In genomic region chr9:96978147-96978782, GRCm38 (mm10) we compare ENCODE assay signal across 13 mouse cellular contexts. TPM values are rescaled to one million over a fixed set of nuclear protein-coding genes. Genes with fewer than 3 reads are reported as not detected.
DNase-seq lines count a peak whose midpoint lies in the region; ATAC-seq and TF ChIP-seq lines count a peak whose summit lies in the region.
"Had no signal": no experiment of that assay in that cellular context is flagged by ENCODE, and none has a peak within 500 bp of the region (broad histone marks: within the 10 kb centered on the region; RNA-seq: fewer than 3 reads in every experiment).

No protein-coding gene starts in this region.

- H3K4me2 ChIP-seq in hindbrain, embryonic 13.5 days = no peak overlapping the region
- H3K4me2 ChIP-seq in midbrain, embryonic 13.5 days (replicated peaks) = no peak overlapping the region

- H3K9me3 ChIP-seq in heart, embryonic 10.5 days = no peaks in the 10 kb centered on the region
- H3K9me3 ChIP-seq in hindbrain, embryonic 13.5 days = no peaks in the 10 kb centered on the region
- H3K9me3 ChIP-seq in midbrain, embryonic 13.5 days = no peaks in the 10 kb centered on the region

- intact Hi-C loops in heart, postnatal 14 days (cut with DNase I) = no loop called here

- peak overlapping the region; percentile 84 for H3K27ac ChIP-seq in heart, embryonic 10.5 days
- peak overlapping the region; percentile 42; the same call in 1 of the 2 replicates for H3K27ac ChIP-seq in hindbrain, embryonic 13.5 days
- peak overlapping the region; percentile 86 for H3K27ac ChIP-seq in midbrain, embryonic 13.5 days
- H3K27ac ChIP-seq: layer of hippocampus, adult 2 months; liver, embryonic 14.5 days had no signal

- no peaks in the 10 kb centered on the region for H3K27me3 ChIP-seq in heart, embryonic 10.5 days (ENCODE audit: insufficient read depth, poor library complexity, severe bottlenecking)
- H3K27me3 ChIP-seq in hindbrain, embryonic 13.5 days = no peaks in the 10 kb centered on the region
- H3K27me3 ChIP-seq in midbrain, embryonic 13.5 days = no peaks in the 10 kb centered on the region

- H3K4me3 ChIP-seq in heart, embryonic 10.5 days = no peak overlapping the region
- no peak overlapping the region for H3K4me3 ChIP-seq in hindbrain, embryonic 13.5 days
- no peak overlapping the region for H3K4me3 ChIP-seq in midbrain, embryonic 13.5 days (replicated peaks)
- H3K4me3 ChIP-seq: layer of hippocampus, adult 2 months had no signal

- peaks cover 66% of the 10 kb centered on the region for H3K4me1 ChIP-seq in heart, embryonic 10.5 days
- H3K4me1 ChIP-seq in hindbrain, embryonic 13.5 days (replicated peaks) = peaks cover 69% of the 10 kb centered on the region
- peaks cover 84% of the 10 kb centered on the region for H3K4me1 ChIP-seq in midbrain, embryonic 13.5 days (replicated peaks)

- 70% methylated on average over 10 of the region's 10 CpGs for WGBS in heart, embryonic 10.5 days
- WGBS in hindbrain, embryonic 13.5 days = 35% methylated on average over 10 of the region's 10 CpGs
- whole genome bisulfite sequencing in midbrain, embryonic 13.5 days = 39% methylated on average over 10 of the region's 10 CpGs

- no peak for TF ChIP-seq CTCF in brain, embryonic 14.5 days (IDR thresholded peaks at IDR 0.05; ENCODE audit: borderline replicate concordance, extremely low read depth, insufficient read depth, insufficient read length)

- no peak for TF ChIP-seq POLR2A in brain, embryonic 14.5 days (IDR thresholded peaks at IDR 0.05; ENCODE audit: borderline replicate concordance, extremely low read depth, insufficient read depth, insufficient read length, poor library complexity, severe bottlenecking)

- ATAC-seq in hindbrain, embryonic 13.5 days (ENCODE audit: low FRiP score) = peak; percentile 49
- ATAC-seq in midbrain, embryonic 13.5 days = peak; percentile 25; the same call in 1 of the 2 replicates

- no peak for DNase-seq in heart, embryonic 10.5 days (ENCODE audit: low spot score)
- DNase-seq in heart, postnatal 14 days = no peak
- peak; percentile 76 for DNase-seq in brain, embryonic 14.5 days (ENCODE audit: low read depth)
- no peak for DNase-seq in cerebellum, adult 11-12 months
- DNase-seq in thymus, postnatal 0 days (ENCODE audit: low spot score) = no peak
- no peak for DNase-seq in adrenal gland, postnatal 4 days (ENCODE audit: low spot score in 2 of 2)
- DNase-seq: cerebellum, adult 2 months; embryo, embryonic 11 days; gastrocnemius, postnatal 14 days had no signal

- peaks cover 1% of the 10 kb centered on the region; the same call in 1 of the 2 replicates for H3K36me3 ChIP-seq in heart, embryonic 10.5 days
- no peaks in the 10 kb centered on the region for H3K36me3 ChIP-seq in hindbrain, embryonic 13.5 days
- no peaks in the 10 kb centered on the region for H3K36me3 ChIP-seq in midbrain, embryonic 13.5 days

- no peak overlapping the region for H3K9ac ChIP-seq in hindbrain, embryonic 13.5 days
- no peak overlapping the region for H3K9ac ChIP-seq in midbrain, embryonic 13.5 days (replicated peaks)
- H3K9ac ChIP-seq: liver, embryonic 14.5 days had no signal

RNA-seq across cellular contexts. Expression of gene Spsb4, which starts 40.4 kb away (rescaled TPM):
- 53.5 and 66.5 TPM in 2 replicates for polyA plus RNA-seq in heart, embryonic 10.5 days (2016; fragmentation: Nextera tagmentation; extraction: Ambion mirVana)
- 1 to 10 TPM; 5.0 to 9.0 TPM for total RNA-seq in heart, postnatal 14 days (2021)
- polyA plus RNA-seq in brain, embryonic 14.5 days (2012; rRNA removed) = 24.8 and 28.6 TPM in 2 replicates
- 50.3 and 52.3 TPM in 2 replicates for polyA plus RNA-seq in hindbrain, embryonic 13.5 days (2015; fragmentation: Nextera tagmentation; extraction: Ambion mirVana)
- 64.2 and 64.9 TPM in 2 replicates for polyA plus RNA-seq in midbrain, embryonic 13.5 days (2015; fragmentation: Nextera tagmentation; extraction: Ambion mirVana)
- 1.7 and 2.2 TPM in 2 replicates for polyA plus RNA-seq in thymus, postnatal 0 days (2015; fragmentation: Nextera tagmentation; extraction: Ambion mirVana)
- total RNA-seq in adrenal gland, postnatal 4 days (2021) = 10 to 100 TPM in 1 of 2 experiments, 1 to 10 TPM in 1; 4.5 to 10.1 TPM
